Mouse (Mus musculus) lung, postnatal 36 days (tissue): Measurements from ENCODE around the gene Jade1.

Source experiments
- DNase-seq: peaks from one replicate; pipeline ENCODE4 v3.0.0; 2022; ENCODE audit warnings: mixed read lengths

Gene Jade1

GRCm38 (mm10) chr3:41580401-41581323, 25.1 kb downstream of the Jade1 start:
- no peak for DNase-seq

- no peak for DNase-seq
These were observed 25.9 kb downstream of the Jade1 start for GRCm38 (mm10) chr3:41581436-41581835.

GRCm38 (mm10) chr3:41582256-41582655, 26.7 kb downstream of the Jade1 start:
- DNase-seq, result no peak

- DNase-seq, result no peak
These were observed 27.6 kb downstream of the Jade1 start for GRCm38 (mm10) chr3:41583092-41583491.

- DNase-seq, result no peak
These were observed 28.1 kb downstream of the Jade1 start for GRCm38 (mm10) chr3:41583621-41584020.

- no peak for DNase-seq
These were observed 30.0 kb downstream of the Jade1 start for GRCm38 (mm10) chr3:41585548-41585947.

GRCm38 (mm10) chr3:41586330-41586729, 30.8 kb downstream of the Jade1 start:
- no peak for DNase-seq

GRCm38 (mm10) chr3:41586917-41587316, 31.4 kb downstream of the Jade1 start:
- DNase-seq, result peak; percentile 12

GRCm38 (mm10) chr3:41587588-41587987, 32.1 kb downstream of the Jade1 start:
- peak; percentile 57 for DNase-seq

- DNase-seq, result no peak
These were observed 33.0 kb downstream of the Jade1 start for GRCm38 (mm10) chr3:41588495-41588894.

GRCm38 (mm10) chr3:41589246-41589914, 33.8 kb downstream of the Jade1 start:
- DNase-seq, result no peak

- DNase-seq, result no peak
These were observed 34.5 kb downstream of the Jade1 start for GRCm38 (mm10) chr3:41589988-41590387.

GRCm38 (mm10) chr3:41590695-41591559, 35.4 kb downstream of the Jade1 start:
- DNase-seq, result peak; percentile 67

GRCm38 (mm10) chr3:41591651-41592170, 36.2 kb downstream of the Jade1 start:
- DNase-seq, result no peak

- DNase-seq, result no peak
These were observed 37.3 kb downstream of the Jade1 start for GRCm38 (mm10) chr3:41592805-41593204.

- no peak for DNase-seq
These were observed 38.8 kb downstream of the Jade1 start for GRCm38 (mm10) chr3:41594097-41594879.

GRCm38 (mm10) chr3:41595010-41595409, 39.5 kb downstream of the Jade1 start:
- DNase-seq, result no peak

- no peak for DNase-seq
These were observed 41.5 kb downstream of the Jade1 start for GRCm38 (mm10) chr3:41597036-41597435.

GRCm38 (mm10) chr3:41598412-41598811, 42.9 kb downstream of the Jade1 start:
- peak; percentile 43 for DNase-seq

- no peak for DNase-seq
These were observed 43.7 kb downstream of the Jade1 start for GRCm38 (mm10) chr3:41599226-41599625.

- peak; percentile 83 for DNase-seq
These were observed 44.5 kb downstream of the Jade1 start for GRCm38 (mm10) chr3:41599806-41600589.
